Mouse (Mus musculus) midbrain, embryonic 16.5 days (tissue): ENCODE data around the gene Igdcc3. TPM values are rescaled to one million over a fixed set of nuclear protein-coding genes. Genes with fewer than 3 reads are reported as not detected.
A peak's percentile ranks its signal among the peaks of the same experiment; 100 is the strongest.

Source experiments
- ATAC-seq: fragments of 200-750 bp; cut with Nextera tagmentation; 2 replicates; pipeline ENCODE4 v1.8.0; 2017; ENCODE audit warnings: moderate TSS enrichment
- H3K27ac ChIP-seq: fragments of 300-500 bp; sonication (generic); 2 replicates; pipeline ENCODE4 v1.5.1; 2014; ENCODE audit warnings: mild to moderate bottlenecking, low read length, mixed read lengths
- H3K27me3 ChIP-seq: fragments of 300-500 bp; sonication (generic); 2 replicates; pipeline ENCODE4 v1.6.1; 2014; ENCODE audit warnings: low read depth, low read length, mixed read lengths; ENCODE audit not compliant: control insufficient read depth, insufficient read depth
- H3K36me3 ChIP-seq: fragments of 300-500 bp; sonication (generic); 2 replicates; pipeline ENCODE4 v1.6.1; 2014; ENCODE audit warnings: mild to moderate bottlenecking, low read length, moderate library complexity, mixed read lengths; ENCODE audit not compliant: control insufficient read depth, insufficient read depth
- H3K4me1 ChIP-seq: fragments of 300-500 bp; sonication (generic); 2 replicates; pipeline ENCODE4 v1.6.1; 2014; ENCODE audit warnings: mild to moderate bottlenecking, low read length, mixed read lengths; ENCODE audit not compliant: control insufficient read depth, insufficient read depth
- H3K4me2 ChIP-seq: fragments of 300-500 bp; sonication (generic); 2 replicates; pipeline ENCODE4 v1.6.1; 2014; ENCODE audit warnings: mild to moderate bottlenecking, low read length, mixed read lengths
- H3K4me3 ChIP-seq: fragments of 300-500 bp; sonication (generic); 2 replicates; pipeline ENCODE4 v1.5.1; 2014; ENCODE audit warnings: low read depth, mild to moderate bottlenecking, low read length, moderate library complexity, mixed read lengths
- H3K9ac ChIP-seq: fragments of 300-500 bp; sonication (generic); 2 replicates; pipeline ENCODE4 v1.6.1; 2014; ENCODE audit warnings: low read depth, low read length, mixed read lengths
- H3K9me3 ChIP-seq: fragments of 300-500 bp; sonication (generic); replicated peaks from 2 replicates; pipeline ENCODE4 v1.6.1; 2014; ENCODE audit warnings: mild to moderate bottlenecking, low read length, mixed read lengths; ENCODE audit not compliant: control insufficient read depth, poor library complexity, severe bottlenecking
- WGBS: fragments of 180-500 bp; shearing (Covaris S2); extraction: QIAGEN DNeasy Blood & Tissue Kit; methylation state at CpG from one replicate; pipeline ENCODE4 v1.1.7; 2014; 5-methylcytosine and 5-hydroxymethylcytosine counted together
- polyA plus RNA-seq: library from polyadenylated mRNA; unstranded; fragments of >200 nt; fragmentation: Nextera tagmentation; extraction: Ambion mirVana; gene quantifications from 2 replicates; pipeline ENCODE4 v1.2.1, GENCODE M21; 2015

Igdcc3 gene
- polyA plus RNA-seq, 1 experiment from 2014 or later: 8.7 TPM

DNA sequence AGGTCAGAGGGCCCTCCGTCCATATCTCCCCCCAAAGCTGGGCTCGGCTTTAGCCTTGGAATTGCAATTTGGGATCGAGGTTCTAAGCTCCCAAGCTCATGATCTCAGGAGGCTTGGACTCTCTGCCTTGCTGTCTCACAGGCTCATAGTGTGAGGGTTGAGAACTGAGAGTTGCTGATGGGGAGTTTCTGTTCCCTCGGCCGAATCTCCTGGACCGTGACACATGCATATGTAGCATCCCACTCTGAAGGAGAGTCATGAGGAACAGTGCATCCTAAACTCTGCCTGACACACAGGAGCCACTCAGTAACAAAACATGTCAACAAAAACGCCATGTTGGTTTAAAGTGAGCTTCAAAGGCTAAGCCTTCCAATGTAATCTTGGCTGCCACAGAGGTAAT is 7.5 kb downstream of the Igdcc3 start:
- no peaks in the 10 kb centered on the region for H3K36me3 ChIP-seq
- peaks cover 14% of the 10 kb centered on the region; the same call in 1 of the 2 replicates for H3K4me1 ChIP-seq
- no peak overlapping the region for H3K9ac ChIP-seq
- H3K27me3 ChIP-seq: no peaks in the 10 kb centered on the region
- peak overlapping the region; percentile 7; the same call in 1 of the 2 replicates for H3K27ac ChIP-seq
- no peak for ATAC-seq
- no peak overlapping the region for H3K4me3 ChIP-seq
- H3K9me3 ChIP-seq: no peaks in the 10 kb centered on the region
- WGBS: 77% methylated on average over 7 of the region's 7 CpGs
- no peak overlapping the region for H3K4me2 ChIP-seq

- Histone ChIP-seq H3K27ac (peak overlapping the region; percentile 70), H3K36me3 (no peaks in the 10 kb centered on the region), H3K4me3 (no peak overlapping the region), H3K4me1 (peaks cover 25% of the 10 kb centered on the region), H3K9me3 (no peaks in the 10 kb centered on the region), H3K9ac (0 out of 2 replicates have a peak overlapping the region, but pooled peaks have one; percentile 32), H3K4me2 (no peak overlapping the region), H3K27me3 (no peaks in the 10 kb centered on the region)
- 11% methylated on average over 6 of the region's 6 CpGs for WGBS
- ATAC-seq: peak; percentile 75; the same call in 1 of the 2 replicates
Observed at GRCm38 (mm10) chr9:65152711-65153330, 11.8 kb downstream of the Igdcc3 start.

DNA sequence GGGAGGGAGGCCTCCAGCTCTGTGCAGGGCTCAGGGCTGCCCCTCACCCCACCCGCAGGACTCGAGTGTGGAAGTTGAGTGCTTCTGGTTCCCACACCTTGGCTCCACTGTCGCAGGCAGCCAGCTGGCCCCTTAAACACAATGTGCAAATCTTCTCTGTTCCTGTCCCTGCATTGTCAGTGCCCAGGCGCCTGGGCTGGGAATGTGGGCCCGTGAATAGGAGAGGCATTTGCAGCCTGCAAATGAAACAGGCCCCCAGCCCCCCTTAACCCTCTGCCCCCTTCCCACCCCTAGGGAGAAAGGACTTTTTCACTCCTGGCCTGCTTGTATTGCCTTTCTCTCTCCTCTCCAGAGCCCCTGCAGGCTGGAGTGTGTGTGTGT is 12.3 kb downstream of the Igdcc3 start:
- H3K9ac ChIP-seq: 0 out of 2 replicates have a peak overlapping the region, but pooled peaks have one; percentile 32
- 3% methylated on average over 5 of the region's 5 CpGs for WGBS

GRCm38 (mm10) chr9:65154692-65155455 is 13.9 kb downstream of the Igdcc3 start:
- H3K36me3 ChIP-seq: no peaks in the 10 kb centered on the region
- no peak for ATAC-seq
- H3K27ac ChIP-seq: no peak overlapping the region
- H3K9me3 ChIP-seq: no peaks in the 10 kb centered on the region
- no peak overlapping the region for H3K4me3 ChIP-seq
- peaks cover 28% of the 10 kb centered on the region for H3K4me1 ChIP-seq
- 66% methylated on average over 9 of the region's 9 CpGs for WGBS
- no peak overlapping the region for H3K4me2 ChIP-seq
- no peaks in the 10 kb centered on the region for H3K27me3 ChIP-seq
- no peak overlapping the region for H3K9ac ChIP-seq

More for the DNA sequence above, 12.3 kb downstream of the Igdcc3 start:
- Histone ChIP-seq H3K27ac (peak overlapping the region; percentile 70), H3K4me3 (no peak overlapping the region), H3K4me1 (peaks cover 25% of the 10 kb centered on the region), H3K36me3 (no peaks in the 10 kb centered on the region), H3K27me3 (no peaks in the 10 kb centered on the region), H3K4me2 (no peak overlapping the region), H3K9me3 (no peaks in the 10 kb centered on the region)
- peak; percentile 77 for ATAC-seq

DNA sequence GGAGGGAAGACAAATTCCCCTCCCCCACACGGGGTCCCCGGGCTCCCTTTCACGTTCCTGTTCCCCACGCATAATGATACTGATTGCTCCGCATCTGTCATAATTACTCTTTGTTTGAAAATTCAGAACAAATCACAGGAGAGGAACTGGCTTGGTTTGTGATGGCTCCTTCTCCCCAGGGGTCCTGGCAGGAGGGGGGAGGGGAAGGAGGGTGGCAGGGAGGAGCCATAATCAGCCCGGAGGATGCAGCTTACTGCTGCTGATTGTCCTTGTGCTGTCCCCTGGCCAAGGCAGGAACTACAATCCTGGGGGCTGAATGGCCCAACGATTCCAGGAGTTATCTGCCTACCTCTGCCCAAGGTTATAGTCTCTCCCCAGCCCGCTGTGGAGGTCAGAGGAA is 15.6 kb downstream of the Igdcc3 start:
- H3K36me3 ChIP-seq: no peaks in the 10 kb centered on the region
- no peaks in the 10 kb centered on the region for H3K9me3 ChIP-seq
- ATAC-seq: no peak
- H3K9ac ChIP-seq: no peak overlapping the region
- H3K4me3 ChIP-seq: no peak overlapping the region
- peaks cover 38% of the 10 kb centered on the region for H3K4me1 ChIP-seq
- WGBS: 4% methylated on average over 8 of the region's 8 CpGs
- H3K27ac ChIP-seq: no peak overlapping the region
- H3K4me2 ChIP-seq: peak overlapping the region; percentile 37
- H3K27me3 ChIP-seq: no peaks in the 10 kb centered on the region

GRCm38 (mm10) chr9:65157631-65158030 is 16.6 kb downstream of the Igdcc3 start:
- WGBS: 44% methylated on average over 6 of the region's 6 CpGs
- no peak for ATAC-seq
- Histone ChIP-seq H3K36me3 (no peaks in the 10 kb centered on the region), H3K27me3 (no peaks in the 10 kb centered on the region), H3K9me3 (no peaks in the 10 kb centered on the region), H3K4me3 (no peak overlapping the region), H3K4me1 (peaks cover 46% of the 10 kb centered on the region), H3K27ac (no peak overlapping the region), H3K9ac (no peak overlapping the region), H3K4me2 (no peak overlapping the region)

GRCm38 (mm10) chr9:65161188-65161587 is 20.2 kb downstream of the Igdcc3 start:
- peaks cover 34% of the 10 kb centered on the region for H3K4me1 ChIP-seq
- no peaks in the 10 kb centered on the region for H3K9me3 ChIP-seq
- H3K4me2 ChIP-seq: no peak overlapping the region
- no peak overlapping the region for H3K9ac ChIP-seq
- 18% methylated on average over 4 of the region's 4 CpGs for WGBS
- H3K27me3 ChIP-seq: no peaks in the 10 kb centered on the region
- H3K36me3 ChIP-seq: no peaks in the 10 kb centered on the region
- no peak overlapping the region for H3K4me3 ChIP-seq
- no peak for ATAC-seq
- H3K27ac ChIP-seq: peak overlapping the region; percentile 42; the same call in 1 of the 2 replicates

- no peak overlapping the region for H3K9ac ChIP-seq
- H3K27me3 ChIP-seq: no peaks in the 10 kb centered on the region
- no peaks in the 10 kb centered on the region for H3K9me3 ChIP-seq
- ATAC-seq: no peak
- 13% methylated on average over 8 of the region's 8 CpGs for WGBS
- H3K36me3 ChIP-seq: no peaks in the 10 kb centered on the region
- peaks cover 27% of the 10 kb centered on the region for H3K4me1 ChIP-seq
- no peak overlapping the region for H3K4me3 ChIP-seq
- H3K27ac ChIP-seq: no peak overlapping the region; the same call in 1 of the 2 replicates
- H3K4me2 ChIP-seq: peak overlapping the region; percentile 89
Observed at GRCm38 (mm10) chr9:65161881-65162280, 20.9 kb downstream of the Igdcc3 start.
